Mouse (Mus musculus) heart, embryonic 16.5 days (tissue): ENCODE results near the gene Gcnt7. TPM values are rescaled to one million over a fixed set of nuclear protein-coding genes. Genes with fewer than 3 reads are reported as not detected.

Experiments
- ATAC-seq: fragments of 200-750 bp; cut with Nextera tagmentation; replicated peaks from 2 replicates; pipeline ENCODE4 v1.8.0; 2017; ENCODE audit warnings: moderate number of reproducible peaks; ENCODE audit not compliant: insufficient read depth, low FRiP score; ENCODE audit errors: extremely low read depth
- H3K27ac ChIP-seq: fragments of 300-500 bp; sonication (generic); 2 replicates; pipeline ENCODE4 v1.5.1; 2014; ENCODE audit warnings: mild to moderate bottlenecking, low read length, control low read depth, moderate library complexity
- H3K27me3 ChIP-seq: fragments of 300-500 bp; sonication (generic); 2 replicates; pipeline ENCODE4 v1.6.1; 2014; ENCODE audit warnings: low read length, mixed read lengths; ENCODE audit not compliant: control insufficient read depth, insufficient read depth
- H3K36me3 ChIP-seq: fragments of 300-500 bp; sonication (generic); 2 replicates; pipeline ENCODE4 v1.6.1; 2014; ENCODE audit not compliant: control insufficient read depth, insufficient read depth
- H3K4me1 ChIP-seq: fragments of 300-500 bp; sonication (generic); 2 replicates; pipeline ENCODE4 v1.6.1; 2014; ENCODE audit warnings: low read length, mixed read lengths; ENCODE audit not compliant: control insufficient read depth, insufficient read depth
- H3K4me2 ChIP-seq: fragments of 300-500 bp; sonication (generic); 2 replicates; pipeline ENCODE4 v1.6.1; 2014; ENCODE audit warnings: low read depth, mild to moderate bottlenecking, control low read depth, low read length
- H3K4me3 ChIP-seq: fragments of 300-500 bp; sonication (generic); 2 replicates; pipeline ENCODE4 v1.5.1; 2014; ENCODE audit warnings: mild to moderate bottlenecking, control low read depth, low read length
- H3K9ac ChIP-seq: fragments of 300-500 bp; sonication (generic); 2 replicates; pipeline ENCODE4 v1.6.1; 2014; ENCODE audit warnings: low read length, control low read depth
- H3K9me3 ChIP-seq: fragments of 300-500 bp; sonication (generic); replicated peaks from 2 replicates; pipeline ENCODE4 v1.6.1; 2016; ENCODE audit warnings: low read length; ENCODE audit not compliant: control insufficient read depth
- WGBS: fragments of 180-500 bp; shearing (Covaris S2); extraction: QIAGEN DNeasy Blood & Tissue Kit; methylation state at CpG from one replicate; pipeline ENCODE4 v1.1.7; 2014; 5-methylcytosine and 5-hydroxymethylcytosine counted together
- polyA plus RNA-seq: library from polyadenylated mRNA; unstranded; fragments of >200 nt; fragmentation: Nextera tagmentation; extraction: Ambion mirVana; gene quantifications from 2 replicates; pipeline ENCODE4 v1.2.1, GENCODE M21; 2015

Gcnt7 gene
- polyA plus RNA-seq, 1 experiment from 2014 or later = 1.4 TPM

GRCm38 (mm10) chr2:172445617-172446016, 12.8 kb downstream of the Gcnt7 start:
- Histone ChIP-seq H3K27ac (no peak overlapping the region), H3K36me3 (peaks cover 38% of the 10 kb centered on the region), H3K4me2 (no peak overlapping the region), H3K9ac (no peak overlapping the region), H3K27me3 (no peaks in the 10 kb centered on the region), H3K9me3 (no peaks in the 10 kb centered on the region), H3K4me1 (peaks cover 9% of the 10 kb centered on the region), H3K4me3 (no peak overlapping the region)
- ATAC-seq = no peak
- 93% methylated on average over 4 of the region's 4 CpGs for WGBS

GRCm38 (mm10) chr2:172441176-172441575, 17.2 kb downstream of the Gcnt7 start:
- H3K4me3 ChIP-seq = peak overlapping the region; percentile 95
- peaks cover 13% of the 10 kb centered on the region for H3K4me1 ChIP-seq
- H3K9me3 ChIP-seq = no peaks in the 10 kb centered on the region
- peaks cover 4% of the 10 kb centered on the region; the same call in 1 of the 2 replicates for H3K36me3 ChIP-seq
- ATAC-seq = no peak
- WGBS = 28% methylated on average over 6 of the region's 6 CpGs
- no peak overlapping the region; the same call in 1 of the 2 replicates for H3K27ac ChIP-seq
- peak overlapping the region; percentile 97 for H3K4me2 ChIP-seq
- H3K9ac ChIP-seq = peak overlapping the region; percentile 83
- no peaks in the 10 kb centered on the region for H3K27me3 ChIP-seq

GRCm38 (mm10) chr2:172440640-172441005, 17.8 kb downstream of the Gcnt7 start:
- Histone ChIP-seq H3K36me3 (no peaks in the 10 kb centered on the region), H3K4me3 (peak overlapping the region; percentile 95), H3K9me3 (no peaks in the 10 kb centered on the region), H3K9ac (peak overlapping the region; percentile 83), H3K27me3 (no peaks in the 10 kb centered on the region), H3K4me2 (peak overlapping the region; percentile 97), H3K27ac (peak overlapping the region; percentile 63), H3K4me1 (peaks cover 13% of the 10 kb centered on the region)
- whole genome bisulfite sequencing = under 1% methylated on average over 21 of the region's 21 CpGs
- peak; percentile 37; the same call in 1 of the 2 replicates for ATAC-seq

GRCm38 (mm10) chr2:172439843-172440639, 18.4 kb downstream of the Gcnt7 start, which contains the start of gene Rtf2:
Rtf2 (plus strand) TSS chr2:172440556.
- WGBS = 2% methylated on average over 35 of the region's 35 CpGs
- Histone ChIP-seq H3K9me3 (no peaks in the 10 kb centered on the region), H3K9ac (peak within 1 kb of the TSS; percentile 83), H3K36me3 (no peaks in the 10 kb centered on the region), H3K4me1 (peaks cover 13% of the 10 kb centered on the region), H3K4me2 (peak within 1 kb of the TSS; percentile 97), H3K4me3 (peak within 1 kb of the TSS; percentile 95), H3K27me3 (no peaks in the 10 kb centered on the region), H3K27ac (peak within 1 kb of the TSS; percentile 81)
- ATAC-seq = peak; percentile 97

DNA sequence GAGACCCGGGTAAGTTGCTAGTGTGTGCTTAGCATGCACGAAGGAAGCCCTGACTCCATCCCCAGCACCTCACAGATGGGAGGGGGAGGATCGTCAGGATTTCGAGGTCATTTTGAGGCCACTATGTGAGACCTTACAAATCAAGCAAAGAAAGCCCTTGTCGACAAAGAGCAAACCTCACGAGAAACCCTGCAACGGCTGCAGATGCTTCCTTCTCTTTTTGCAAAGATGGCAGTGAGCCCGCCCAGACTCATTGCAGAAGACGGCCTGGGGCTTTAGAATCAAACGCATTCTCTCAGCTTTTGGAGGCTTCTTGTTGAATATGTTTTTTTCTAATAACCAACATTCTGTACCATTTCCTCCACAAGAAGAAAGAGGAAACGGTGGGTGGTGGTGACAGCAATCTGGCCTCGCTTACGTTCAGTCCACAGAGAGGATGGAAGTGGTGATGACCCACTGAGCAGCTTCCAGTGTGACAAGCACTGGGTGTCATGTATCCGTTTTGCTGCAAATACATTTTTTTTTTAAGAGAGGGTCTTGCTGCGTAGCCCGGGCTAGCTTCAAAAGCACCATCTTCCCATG, 20.9 kb downstream of the Gcnt7 start:
- H3K36me3 ChIP-seq = no peaks in the 10 kb centered on the region
- peaks cover 13% of the 10 kb centered on the region for H3K4me1 ChIP-seq
- H3K4me2 ChIP-seq = no peak overlapping the region
- H3K9me3 ChIP-seq = no peaks in the 10 kb centered on the region
- ATAC-seq = no peak
- H3K9ac ChIP-seq = no peak overlapping the region
- WGBS = 52% methylated on average over 16 of the region's 16 CpGs
- no peak overlapping the region for H3K27ac ChIP-seq
- H3K27me3 ChIP-seq = no peaks in the 10 kb centered on the region
- no peak overlapping the region for H3K4me3 ChIP-seq

DNA sequence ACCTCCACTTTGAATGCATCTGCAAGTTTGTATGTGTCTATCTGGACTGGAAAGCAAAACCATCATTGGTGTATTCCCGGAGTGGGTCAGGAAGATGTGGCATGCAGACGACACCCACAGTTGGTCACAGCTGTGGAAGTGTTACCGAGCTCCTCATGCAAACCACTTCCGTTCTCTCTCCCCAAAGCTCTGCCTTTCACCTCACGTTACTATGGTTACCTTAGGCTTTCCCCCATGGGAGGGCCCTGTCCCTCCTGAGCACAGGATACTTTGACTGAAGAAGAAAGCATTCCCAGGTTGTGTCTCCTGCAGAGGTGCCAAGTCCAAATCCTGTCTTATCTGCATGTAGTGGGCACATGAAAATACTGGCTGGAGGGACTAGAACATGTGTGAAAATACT, 24.6 kb downstream of the Gcnt7 start:
- Histone ChIP-seq H3K27ac (no peak overlapping the region), H3K9ac (no peak overlapping the region), H3K36me3 (no peaks in the 10 kb centered on the region), H3K4me1 (peaks cover 15% of the 10 kb centered on the region), H3K4me2 (no peak overlapping the region), H3K4me3 (no peak overlapping the region), H3K9me3 (no peaks in the 10 kb centered on the region), H3K27me3 (no peaks in the 10 kb centered on the region)
- 0 out of 2 replicates have a peak, but pooled peaks have one; percentile 10 for ATAC-seq
- 42% methylated on average over 5 of the region's 5 CpGs for WGBS

- Histone ChIP-seq H3K9ac (no peak overlapping the region), H3K36me3 (no peaks in the 10 kb centered on the region), H3K27me3 (no peaks in the 10 kb centered on the region), H3K27ac (peak overlapping the region; percentile 33), H3K4me3 (no peak overlapping the region), H3K9me3 (no peaks in the 10 kb centered on the region), H3K4me2 (no peak overlapping the region), H3K4me1 (peaks cover 15% of the 10 kb centered on the region)
- peak; percentile 95 for ATAC-seq
- WGBS = 11% methylated on average over 1 of the region's 1 CpGs
Observed at GRCm38 (mm10) chr2:172430609-172431008, 27.8 kb downstream of the Gcnt7 start.

DNA sequence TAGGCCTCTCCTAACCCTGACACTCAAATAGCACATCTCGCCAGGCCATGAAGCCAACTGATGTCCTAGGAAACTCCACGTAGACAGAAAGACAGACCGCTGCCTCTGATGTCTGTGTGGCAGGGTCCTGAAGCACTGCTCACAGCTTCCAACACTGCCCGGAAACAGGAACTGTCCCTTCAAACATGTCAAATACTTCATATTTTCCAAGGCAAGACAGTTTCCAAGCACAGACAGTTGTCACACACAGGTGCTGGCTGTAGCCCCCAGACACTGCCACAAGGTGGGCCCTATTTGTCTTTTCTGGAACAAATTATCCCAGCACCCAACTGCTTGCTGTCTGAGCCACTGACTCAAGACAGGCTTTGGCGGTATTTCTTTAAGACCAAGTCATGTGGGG, 40.2 kb downstream of the Gcnt7 start:
- Histone ChIP-seq H3K4me3 (no peak overlapping the region), H3K27ac (no peak overlapping the region), H3K9me3 (no peaks in the 10 kb centered on the region), H3K4me1 (peaks cover 5% of the 10 kb centered on the region), H3K9ac (no peak overlapping the region), H3K36me3 (no peaks in the 10 kb centered on the region), H3K4me2 (no peak overlapping the region), H3K27me3 (no peaks in the 10 kb centered on the region)
- ATAC-seq = no peak
- WGBS = 80% methylated on average over 5 of the region's 5 CpGs

- Histone ChIP-seq H3K4me2 (no peak overlapping the region), H3K36me3 (no peaks in the 10 kb centered on the region), H3K27me3 (no peaks in the 10 kb centered on the region), H3K4me1 (peaks cover 12% of the 10 kb centered on the region), H3K4me3 (no peak overlapping the region), H3K9me3 (no peaks in the 10 kb centered on the region), H3K9ac (no peak overlapping the region), H3K27ac (no peak overlapping the region)
- WGBS = 88% methylated on average over 5 of the region's 5 CpGs
- no peak for ATAC-seq
Observed at GRCm38 (mm10) chr2:172416876-172417275, 41.5 kb downstream of the Gcnt7 start.
